Mouse (Mus musculus) megakaryocyte, embryonic 14.5 days (primary cell): ENCODE data around the gene Sft2d2.

Experiments
- FLI1 ChIP-seq: IDR thresholded peaks from 2 replicates; pipeline ENCODE4 v1.6.1; 2012; ENCODE audit warnings: low read length, inconsistent platforms, mixed read lengths
- GATA1 ChIP-seq: IDR thresholded peaks from 3 replicates; pipeline ENCODE4 v1.6.1; 2012; ENCODE audit warnings: mixed read lengths, low read length, inconsistent platforms, borderline replicate concordance

- TF ChIP-seq GATA1 (no peak), FLI1 (no peak)
Observed at GRCm38 (mm10) chr1:165233806-165234205, 39.6 kb upstream of the Sft2d2 start.
